Mouse (Mus musculus): ENCODE measurements at regions not wholly inside any gene's neighbourhood (a gene's known extent, or its start where the extent isn't known, plus 50 kb on each side); places are given as distances from the start of the nearest gene placed in this dataset.

- Histone ChIP-seq H3K27ac (no peak overlapping the region), H3K9ac (no peak overlapping the region), H3K4me1 (no peaks in the 10 kb centered on the region), H3K4me2 (no peak overlapping the region), H3K4me3 (no peak overlapping the region), H3K36me3 (replicated peaks) (no peaks in the 10 kb centered on the region), H3K27me3 (replicated peaks) (no peaks in the 10 kb centered on the region), H3K9me3 (no peaks in the 10 kb centered on the region)
- 74% methylated on average over 3 of the region's 3 CpGs for WGBS
- ATAC-seq (replicated peaks): no peak
Measured at GRCm38 (mm10) chr1:185519811-185520210, 65.2 kb downstream of the Slc30a10 start.

DNA sequence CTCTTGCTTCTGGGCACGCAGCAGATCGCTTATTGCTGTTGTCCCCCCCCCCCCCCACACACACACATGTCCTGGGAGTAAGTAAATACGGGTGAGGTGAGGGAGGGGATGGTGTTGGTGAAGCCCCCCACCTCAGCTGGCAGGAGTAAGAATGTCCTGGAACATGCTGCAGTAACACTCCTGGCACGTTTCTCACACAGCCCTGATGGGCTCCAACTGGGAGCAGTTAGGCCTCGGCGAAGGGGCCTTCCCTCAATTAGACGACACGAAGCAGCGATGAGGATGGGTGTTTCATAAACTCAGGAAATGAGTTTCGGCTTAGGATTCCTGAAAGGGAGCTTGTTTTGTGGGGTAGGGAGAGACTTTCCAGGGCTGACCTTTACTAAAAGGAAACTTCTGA is 69.4 kb downstream of the Slc30a10 start:
- Histone ChIP-seq H3K27ac (no peak overlapping the region), H3K4me3 (no peak overlapping the region), H3K4me1 (no peaks in the 10 kb centered on the region), H3K4me2 (no peak overlapping the region), H3K36me3 (replicated peaks) (no peaks in the 10 kb centered on the region), H3K9me3 (no peaks in the 10 kb centered on the region), H3K27me3 (replicated peaks) (no peaks in the 10 kb centered on the region), H3K9ac (no peak overlapping the region)
- WGBS: 90% methylated on average over 10 of the region's 10 CpGs
- ATAC-seq (replicated peaks): no peak

GRCm38 (mm10) chr1:185533471-185533870 is 78.8 kb downstream of the Slc30a10 start:
- no peak overlapping the region for H3K27ac ChIP-seq
- no peak overlapping the region for H3K4me3 ChIP-seq
- 94% methylated on average over 5 of the region's 5 CpGs for whole genome bisulfite sequencing
- H3K27me3 ChIP-seq (replicated peaks): no peaks in the 10 kb centered on the region
- H3K36me3 ChIP-seq (replicated peaks): no peaks in the 10 kb centered on the region
- no peak overlapping the region for H3K4me2 ChIP-seq
- H3K9me3 ChIP-seq: no peaks in the 10 kb centered on the region
- ATAC-seq (replicated peaks): no peak
- H3K4me1 ChIP-seq: no peaks in the 10 kb centered on the region
- H3K9ac ChIP-seq: no peak overlapping the region

DNA sequence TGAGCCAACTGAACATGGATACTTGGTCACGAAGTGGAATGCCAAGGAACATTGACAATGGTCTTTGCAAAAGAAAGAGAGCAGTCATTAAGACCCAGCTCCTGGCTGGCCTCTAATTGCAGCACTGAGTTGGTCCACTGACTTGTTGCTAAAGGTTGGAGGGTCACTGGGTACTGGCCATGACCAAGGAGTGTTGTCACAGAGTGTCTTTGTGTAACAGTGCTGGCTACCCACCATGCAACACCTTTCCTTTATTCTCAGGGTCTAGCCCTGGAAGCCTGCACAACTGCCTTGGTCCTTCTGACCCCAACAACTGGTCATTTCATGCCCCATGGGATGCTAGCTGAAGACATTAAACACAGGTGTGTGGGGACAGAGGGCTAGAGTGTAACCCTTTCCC is 79.5 kb downstream of the Slc30a10 start:
- Histone ChIP-seq H3K27ac (no peak overlapping the region), H3K4me1 (no peaks in the 10 kb centered on the region), H3K9ac (no peak overlapping the region), H3K4me3 (no peak overlapping the region), H3K4me2 (no peak overlapping the region), H3K27me3 (replicated peaks) (no peaks in the 10 kb centered on the region), H3K9me3 (no peaks in the 10 kb centered on the region), H3K36me3 (replicated peaks) (no peaks in the 10 kb centered on the region)
- 92% methylated on average over 1 of the region's 1 CpGs for WGBS
- ATAC-seq (replicated peaks): no peak

DNA sequence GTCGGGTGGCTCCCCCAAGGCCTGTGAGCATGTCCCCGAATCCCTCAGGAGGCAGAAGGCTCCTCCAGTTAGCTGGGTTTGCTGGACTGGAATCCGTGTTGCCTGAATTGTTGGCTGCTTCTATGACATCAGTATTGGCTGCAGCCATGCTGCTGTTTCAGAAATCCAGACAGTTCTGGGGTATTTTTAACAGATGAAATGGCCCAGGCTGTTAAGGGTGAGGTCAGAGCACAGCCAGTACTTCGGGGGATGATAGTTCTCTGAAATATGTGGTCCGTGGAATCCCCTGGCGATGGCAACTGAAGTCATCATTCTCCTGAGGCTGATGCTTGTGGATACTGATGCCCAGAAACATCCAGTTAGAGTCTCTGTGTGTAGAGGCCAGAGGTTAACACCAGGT is 80.7 kb downstream of the Slc30a10 start:
- Histone ChIP-seq H3K4me2 (no peak overlapping the region), H3K9me3 (no peaks in the 10 kb centered on the region), H3K9ac (no peak overlapping the region), H3K4me3 (no peak overlapping the region), H3K36me3 (replicated peaks) (no peaks in the 10 kb centered on the region), H3K27me3 (replicated peaks) (no peaks in the 10 kb centered on the region), H3K4me1 (no peaks in the 10 kb centered on the region), H3K27ac (no peak overlapping the region)
- 82% methylated on average over 6 of the region's 6 CpGs for WGBS
- ATAC-seq (replicated peaks): no peak

DNA sequence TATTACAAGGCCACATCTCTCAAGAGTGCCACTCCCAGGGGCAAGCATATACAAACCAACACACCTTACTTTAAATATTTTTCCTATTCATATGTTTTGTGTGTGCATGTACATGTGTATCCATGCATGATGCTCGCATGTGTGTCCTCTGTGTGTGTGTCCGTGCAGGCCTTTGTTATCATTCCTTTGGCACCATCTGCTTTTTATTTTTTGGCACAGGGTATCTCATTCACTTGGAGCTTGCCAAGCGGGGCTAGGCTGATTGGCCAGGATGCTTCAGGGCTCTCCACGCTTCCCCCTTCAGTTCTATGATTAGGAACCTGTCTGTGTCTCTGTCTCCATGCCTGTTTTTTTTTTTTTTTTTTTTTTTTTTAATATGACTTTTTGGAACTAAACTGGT is 82.6 kb downstream of the Slc30a10 start:
- Histone ChIP-seq H3K9ac (no peak overlapping the region), H3K4me1 (no peaks in the 10 kb centered on the region), H3K4me2 (no peak overlapping the region), H3K9me3 (no peaks in the 10 kb centered on the region), H3K36me3 (replicated peaks) (no peaks in the 10 kb centered on the region), H3K27ac (no peak overlapping the region), H3K4me3 (no peak overlapping the region), H3K27me3 (replicated peaks) (no peaks in the 10 kb centered on the region)
- 89% methylated on average over 4 of the region's 4 CpGs for WGBS
- ATAC-seq (replicated peaks): no peak

DNA sequence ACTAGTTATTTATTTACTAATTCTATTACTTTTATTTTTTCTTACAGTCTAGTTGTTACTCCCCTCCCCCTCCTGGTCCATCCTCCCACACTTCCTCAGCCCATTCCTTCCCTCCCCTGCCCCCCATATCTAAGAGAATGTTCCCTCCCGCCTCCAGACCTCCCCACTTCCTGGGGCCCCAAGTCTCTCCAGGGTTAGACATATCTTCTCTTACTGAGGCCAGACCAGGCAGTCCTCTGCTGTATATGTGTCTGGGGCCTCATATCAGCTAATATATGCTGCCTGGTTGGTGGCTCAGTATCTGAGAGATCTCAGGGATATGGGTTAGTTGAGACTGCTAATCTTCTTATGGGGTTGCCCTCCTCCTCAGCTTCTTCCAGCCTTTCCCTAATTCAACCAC is 84.8 kb downstream of the Slc30a10 start:
- H3K36me3 ChIP-seq (replicated peaks): no peaks in the 10 kb centered on the region
- no peak overlapping the region for H3K4me2 ChIP-seq
- no peak overlapping the region for H3K4me3 ChIP-seq
- H3K27ac ChIP-seq: no peak overlapping the region
- H3K4me1 ChIP-seq: no peaks in the 10 kb centered on the region
- H3K9me3 ChIP-seq: no peaks in the 10 kb centered on the region
- no peak for ATAC-seq (replicated peaks)
- 81% methylated on average over 1 of the region's 1 CpGs for WGBS
- H3K9ac ChIP-seq: no peak overlapping the region
- no peaks in the 10 kb centered on the region for H3K27me3 ChIP-seq (replicated peaks)

DNA sequence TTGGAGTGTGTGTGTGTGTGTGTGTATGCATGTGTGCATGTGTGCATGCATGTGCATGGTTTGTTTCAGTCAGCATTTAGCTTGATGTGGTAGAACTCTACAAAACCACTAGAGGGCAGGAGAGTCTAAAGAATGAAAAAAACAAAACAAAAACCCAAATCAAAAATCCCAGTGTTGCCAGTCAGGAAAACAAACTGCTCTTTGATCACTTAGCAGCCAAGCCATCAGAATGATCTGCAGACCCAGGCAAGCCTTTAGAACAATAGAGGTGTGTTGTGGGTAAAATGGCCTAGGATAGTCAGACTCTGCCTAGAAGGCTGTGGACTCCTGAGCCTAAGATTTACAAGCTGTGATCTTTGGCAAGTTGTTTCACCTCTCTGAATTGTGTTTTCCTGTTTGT is 91.7 kb downstream of the Slc30a10 start:
- no peak overlapping the region for H3K27ac ChIP-seq
- H3K9ac ChIP-seq: no peak overlapping the region
- ATAC-seq (replicated peaks): 0 out of 2 replicates have a peak, but pooled peaks have one; percentile 73
- H3K4me2 ChIP-seq: no peak overlapping the region
- H3K4me3 ChIP-seq: no peak overlapping the region
- H3K4me1 ChIP-seq: no peaks in the 10 kb centered on the region
- no peaks in the 10 kb centered on the region for H3K36me3 ChIP-seq (replicated peaks)
- no peaks in the 10 kb centered on the region for H3K9me3 ChIP-seq
- no peaks in the 10 kb centered on the region; the same call in 1 of the 2 replicates for H3K27me3 ChIP-seq (replicated peaks)

DNA sequence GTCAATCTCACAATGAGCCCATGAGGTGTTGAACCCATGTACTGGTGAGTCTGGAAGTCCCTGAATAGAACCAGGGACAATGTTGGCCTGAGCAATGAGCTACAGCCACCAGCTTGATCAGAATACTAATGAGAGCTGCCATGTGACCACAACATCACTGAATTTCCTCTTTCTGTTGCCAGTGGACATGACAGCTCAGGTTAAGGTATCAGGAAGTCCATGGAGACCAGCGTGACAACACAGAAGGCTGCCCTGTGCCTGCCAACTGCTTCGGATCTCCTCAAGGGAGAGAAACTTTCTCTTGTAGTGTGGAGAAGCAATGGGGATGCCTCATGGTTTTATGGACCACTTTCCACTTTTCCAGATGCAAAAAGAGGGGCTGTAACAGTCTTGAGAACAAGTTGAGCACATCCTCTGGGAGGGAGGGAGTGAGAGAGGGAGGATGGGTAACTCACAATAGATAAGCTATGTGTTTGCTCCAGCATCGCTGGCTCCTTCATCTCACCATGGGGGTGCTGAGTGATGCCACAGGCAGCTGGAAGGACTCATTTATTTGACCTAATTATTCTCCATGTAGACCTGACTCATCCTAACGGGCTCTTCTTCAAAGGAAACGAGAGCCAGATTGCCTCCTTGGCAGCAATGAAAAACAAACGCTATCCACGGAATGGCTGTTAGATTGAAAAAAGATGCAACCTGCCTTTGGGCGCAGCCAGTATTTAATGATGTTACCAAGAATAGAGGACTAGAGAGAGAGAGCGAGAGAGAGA is 118.3 kb downstream of the Slc30a10 start:
- ATAC-seq (replicated peaks): no peak
- Histone ChIP-seq H3K36me3 (replicated peaks) (no peaks in the 10 kb centered on the region), H3K27me3 (replicated peaks) (no peaks in the 10 kb centered on the region), H3K4me1 (no peaks in the 10 kb centered on the region), H3K4me2 (no peak overlapping the region), H3K4me3 (no peak overlapping the region), H3K27ac (no peak overlapping the region), H3K9ac (no peak overlapping the region), H3K9me3 (no peaks in the 10 kb centered on the region)
- 68% methylated on average over 9 of the region's 9 CpGs for WGBS

GRCm38 (mm10) chr1:185574978-185575377 is 120.3 kb downstream of the Slc30a10 start:
- Histone ChIP-seq H3K4me3 (no peak overlapping the region), H3K4me1 (no peaks in the 10 kb centered on the region), H3K36me3 (replicated peaks) (no peaks in the 10 kb centered on the region), H3K27ac (no peak overlapping the region), H3K9ac (no peak overlapping the region), H3K4me2 (no peak overlapping the region), H3K9me3 (no peaks in the 10 kb centered on the region), H3K27me3 (replicated peaks) (no peaks in the 10 kb centered on the region)
- 85% methylated on average over 4 of the region's 4 CpGs for WGBS
- ATAC-seq (replicated peaks): no peak

DNA sequence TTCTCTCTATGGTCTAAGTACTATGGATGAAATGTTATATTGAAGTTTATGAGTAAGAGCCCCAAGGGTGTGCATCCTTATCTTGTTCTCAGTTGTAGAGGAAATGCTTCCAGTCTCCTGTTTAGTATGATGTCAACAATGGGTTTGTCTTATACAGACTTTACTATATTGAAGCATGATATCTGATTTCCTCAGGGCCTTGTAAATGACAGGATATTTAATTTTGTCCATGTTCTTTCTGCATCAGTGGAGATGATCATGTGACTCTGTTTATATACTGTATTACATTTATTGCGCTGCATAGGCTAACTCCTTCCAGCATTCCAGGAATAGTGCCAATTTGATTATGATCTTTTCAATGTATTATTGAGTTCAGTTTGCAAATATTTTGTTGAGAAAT is 125.2 kb downstream of the Slc30a10 start:
- WGBS: 98% methylated on average over 1 of the region's 1 CpGs
- no peaks in the 10 kb centered on the region for H3K9me3 ChIP-seq
- no peak for ATAC-seq (replicated peaks)

GRCm38 (mm10) chr1:185585191-185585870 is 130.7 kb downstream of the Slc30a10 start:
- Histone ChIP-seq H3K9ac (no peak overlapping the region), H3K4me3 (no peak overlapping the region), H3K36me3 (replicated peaks) (no peaks in the 10 kb centered on the region), H3K4me1 (no peaks in the 10 kb centered on the region), H3K9me3 (no peaks in the 10 kb centered on the region), H3K27ac (no peak overlapping the region), H3K27me3 (replicated peaks) (no peaks in the 10 kb centered on the region), H3K4me2 (no peak overlapping the region)
- no peak for ATAC-seq (replicated peaks)
- WGBS: 87% methylated on average over 6 of the region's 6 CpGs

More for the DNA sequence above, 125.2 kb downstream of the Slc30a10 start:
- H3K4me3 ChIP-seq: no peak overlapping the region
- no peaks in the 10 kb centered on the region for H3K27me3 ChIP-seq (replicated peaks)
- H3K4me2 ChIP-seq: no peak overlapping the region
- H3K9ac ChIP-seq: no peak overlapping the region
- no peak overlapping the region for H3K27ac ChIP-seq
- no peaks in the 10 kb centered on the region for H3K36me3 ChIP-seq (replicated peaks)
- no peaks in the 10 kb centered on the region for H3K4me1 ChIP-seq
